Mouse (Mus musculus) liver (tissue): ENCODE results near the gene Itgb2l.

Source experiments
- DNase-seq: peaks from one replicate; pipeline ENCODE4 v3.0.0-alpha.2; 2020; ENCODE audit warnings: mixed read lengths

Itgb2l gene

GRCm38 (mm10) chr16:96426671-96427070, 16.7 kb downstream of the Itgb2l start:
- no peak for DNase-seq

DNA sequence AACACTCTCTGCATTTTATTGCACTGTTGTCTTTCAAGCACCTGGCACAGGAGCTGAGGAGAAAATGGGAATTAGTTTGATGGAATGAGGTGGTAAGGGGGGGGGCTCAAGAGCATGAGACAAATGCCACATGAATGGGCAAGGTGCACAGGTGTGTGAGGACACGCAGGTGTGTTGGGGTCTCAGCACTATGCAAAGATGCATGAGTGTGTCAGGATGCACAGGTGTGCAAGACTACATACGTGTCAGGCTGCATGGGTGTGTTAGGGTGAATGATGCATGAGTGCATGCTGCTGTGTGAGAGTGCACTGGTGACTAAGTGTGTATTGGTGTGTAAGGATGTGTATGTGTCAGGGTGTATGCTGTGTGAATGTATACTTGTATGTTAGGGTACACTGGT, 18.4 kb downstream of the Itgb2l start:
- DNase-seq, result no peak

DNA sequence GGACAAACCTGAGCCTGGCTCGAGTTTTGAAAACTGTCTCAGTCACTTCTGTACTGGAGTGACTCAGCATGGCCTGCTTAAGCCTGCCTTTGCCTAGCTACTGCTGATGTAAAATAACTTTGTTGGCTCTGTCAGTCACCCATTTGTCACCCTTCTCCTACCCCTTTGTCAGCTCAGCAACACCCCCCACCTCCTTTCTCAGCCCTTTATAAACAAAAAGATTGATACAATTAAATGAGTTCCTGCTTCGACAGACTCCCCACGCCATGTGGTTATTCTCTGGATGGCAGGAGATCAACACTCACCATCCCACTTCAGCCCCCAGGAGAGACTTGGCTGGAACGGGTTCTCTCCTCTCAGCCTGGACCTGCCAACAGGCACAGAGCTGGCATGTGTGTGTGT, 35.4 kb downstream of the Itgb2l start:
- DNase-seq, result no peak

DNA sequence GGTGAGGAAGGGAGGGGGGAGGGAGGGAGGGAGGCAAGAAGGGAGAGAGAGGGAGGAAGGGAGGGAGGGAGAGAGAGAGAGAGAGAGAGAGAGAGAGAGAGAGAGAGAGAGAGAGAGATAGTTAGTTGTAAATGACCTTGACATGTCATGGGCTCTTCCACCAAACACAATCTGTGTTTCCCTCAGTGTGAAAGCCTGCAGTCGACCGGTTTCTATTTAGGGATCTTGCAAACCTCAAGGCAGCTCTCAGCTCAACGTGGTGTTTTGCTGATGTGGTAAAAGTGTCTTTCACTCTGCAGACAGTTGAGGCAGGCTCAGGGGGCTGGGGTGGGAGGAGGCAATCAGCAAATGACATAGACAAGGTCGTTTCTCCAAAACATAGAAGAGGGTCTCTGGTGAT, 37.1 kb downstream of the Itgb2l start:
- no peak for DNase-seq

- DNase-seq, result no peak
Observed at GRCm38 (mm10) chr16:96402294-96402693, 41.1 kb downstream of the Itgb2l start.

GRCm38 (mm10) chr16:96400046-96400445, 43.4 kb downstream of the Itgb2l start:
- DNase-seq, result no peak

- no peak for DNase-seq
Observed at GRCm38 (mm10) chr16:96398806-96399205, 44.6 kb downstream of the Itgb2l start.

DNA sequence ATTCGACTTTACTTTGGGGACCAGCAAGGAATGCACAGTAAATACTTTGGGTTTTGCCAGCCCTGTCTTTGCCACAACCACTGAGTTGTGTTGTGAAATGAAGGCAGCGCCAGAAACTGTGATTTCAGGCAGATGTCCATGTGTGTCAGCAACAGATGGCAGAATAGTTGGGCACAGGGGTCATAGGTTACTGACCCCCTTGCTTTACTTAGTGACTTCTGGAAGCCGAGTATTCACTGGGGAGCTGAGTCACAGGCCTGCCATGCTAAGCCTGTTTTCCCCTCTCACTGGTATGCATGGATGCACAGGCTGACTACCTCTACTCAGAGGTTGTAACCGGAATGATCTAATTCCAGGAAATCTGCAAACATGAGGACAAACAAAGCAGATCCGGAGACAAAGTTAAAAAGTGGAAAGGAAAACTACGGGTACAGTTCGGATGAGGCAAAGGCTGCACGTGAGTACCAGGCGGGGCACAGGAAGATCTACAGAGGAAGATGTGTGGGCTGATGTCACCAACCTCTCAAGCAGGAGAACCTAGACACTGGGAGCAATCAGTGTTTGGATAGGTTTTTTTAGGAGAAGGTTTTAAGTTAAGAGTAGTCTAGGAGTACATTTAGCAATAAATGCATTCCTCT, 47.3 kb downstream of the Itgb2l start:
- DNase-seq, result no peak

- no peak for DNase-seq
Observed at GRCm38 (mm10) chr16:96395516-96395915, 47.9 kb downstream of the Itgb2l start.

DNA sequence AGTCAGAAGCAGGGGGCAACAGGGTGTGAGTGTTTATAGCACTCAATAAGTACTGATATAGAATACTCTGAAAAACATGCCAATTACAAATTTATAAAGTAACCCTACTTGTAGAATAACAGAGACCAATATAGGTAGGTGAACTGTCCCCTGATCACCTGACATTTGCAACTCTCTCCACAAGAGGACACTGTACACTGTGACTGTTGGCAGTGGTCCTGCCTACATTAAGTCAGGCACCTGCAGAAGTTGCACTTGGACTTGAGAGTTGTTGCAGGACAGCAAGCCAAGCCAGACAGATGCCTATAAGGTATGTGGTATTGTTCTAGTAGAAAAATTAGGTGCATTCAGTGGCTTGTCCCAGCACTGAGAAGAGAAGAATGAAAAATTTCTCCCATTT, 52.3 kb downstream of the Itgb2l start:
- DNase-seq, result no peak

DNA sequence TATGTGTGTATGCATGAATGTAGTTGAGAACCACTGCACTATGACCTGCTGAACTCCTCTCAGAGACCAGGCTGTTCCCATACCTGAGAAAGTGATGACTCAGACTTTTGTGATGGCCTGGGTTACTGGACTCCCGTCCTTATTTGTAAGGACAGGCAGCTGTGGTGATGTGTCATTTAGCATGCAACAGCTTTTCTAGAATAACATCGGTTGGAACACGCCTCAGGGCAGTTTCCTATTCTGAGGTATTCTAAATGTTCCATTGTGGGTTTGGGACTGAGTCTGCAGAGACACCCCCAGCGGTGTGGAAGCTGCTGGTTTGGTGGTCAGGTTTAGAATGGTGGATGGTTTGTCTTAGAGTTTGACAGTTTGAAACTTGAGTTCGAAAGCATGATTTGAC, 54.9 kb downstream of the Itgb2l start:
- no peak for DNase-seq

DNA sequence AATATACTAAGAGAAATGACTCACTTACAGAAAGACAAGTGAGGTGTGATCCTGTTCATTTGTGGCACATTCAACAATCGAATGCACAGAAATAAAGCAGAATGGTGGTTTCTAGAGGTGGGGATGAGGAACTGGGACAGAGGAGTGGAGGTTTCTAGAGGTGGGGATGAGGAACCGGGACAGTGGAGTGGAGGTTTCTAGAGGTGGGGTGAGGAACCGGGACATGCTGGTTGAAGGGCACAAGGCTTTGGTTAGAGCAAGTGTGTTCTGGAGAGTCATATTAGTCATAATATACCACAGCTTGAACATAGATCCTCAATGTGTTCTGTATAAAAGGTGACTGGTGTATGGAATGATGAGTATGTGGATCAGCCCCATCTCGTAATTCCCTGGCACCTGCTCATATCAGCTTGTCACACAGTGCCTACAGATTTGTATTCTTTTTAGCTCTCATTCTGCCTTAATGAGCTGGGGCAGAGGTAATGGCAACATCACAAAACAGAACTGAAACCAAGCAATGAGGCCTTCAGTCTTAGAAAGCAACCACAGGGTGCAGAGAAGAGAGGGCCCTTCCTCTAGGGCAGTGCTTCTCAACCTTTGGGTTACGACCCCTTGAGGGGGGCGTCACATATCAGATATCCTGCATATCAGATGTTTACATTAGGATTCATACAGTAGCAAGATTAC, 55.6 kb downstream of the Itgb2l start:
- no peak for DNase-seq

GRCm38 (mm10) chr16:96384741-96385140, 58.7 kb downstream of the Itgb2l start:
- no peak for DNase-seq

GRCm38 (mm10) chr16:96382496-96383181, 60.8 kb downstream of the Itgb2l start:
- no peak for DNase-seq

- DNase-seq, result no peak
Observed at GRCm38 (mm10) chr16:96381435-96381834, 62.0 kb downstream of the Itgb2l start.

DNA sequence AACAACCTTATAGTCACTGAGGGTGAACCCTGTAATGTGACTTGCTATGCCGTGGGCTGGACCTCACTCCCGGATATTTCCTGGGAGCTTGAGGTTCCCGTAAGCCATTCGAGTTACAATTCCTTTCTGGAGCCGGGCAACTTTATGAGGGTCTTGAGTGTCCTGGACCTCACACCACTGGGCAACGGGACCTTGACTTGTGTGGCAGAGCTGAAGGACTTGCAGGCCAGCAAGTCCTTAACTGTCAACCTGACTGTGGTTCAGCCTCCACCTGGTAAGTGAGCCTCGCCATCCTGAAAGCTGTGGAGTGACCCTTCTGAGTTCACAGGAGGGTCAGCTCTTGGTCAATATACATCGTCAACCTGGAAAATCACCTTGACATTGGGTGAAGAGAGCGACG, 65.3 kb downstream of the Itgb2l start:
- no peak for DNase-seq

GRCm38 (mm10) chr16:96376342-96376741, 67.1 kb downstream of the Itgb2l start:
- DNase-seq, result peak; percentile 10

DNA sequence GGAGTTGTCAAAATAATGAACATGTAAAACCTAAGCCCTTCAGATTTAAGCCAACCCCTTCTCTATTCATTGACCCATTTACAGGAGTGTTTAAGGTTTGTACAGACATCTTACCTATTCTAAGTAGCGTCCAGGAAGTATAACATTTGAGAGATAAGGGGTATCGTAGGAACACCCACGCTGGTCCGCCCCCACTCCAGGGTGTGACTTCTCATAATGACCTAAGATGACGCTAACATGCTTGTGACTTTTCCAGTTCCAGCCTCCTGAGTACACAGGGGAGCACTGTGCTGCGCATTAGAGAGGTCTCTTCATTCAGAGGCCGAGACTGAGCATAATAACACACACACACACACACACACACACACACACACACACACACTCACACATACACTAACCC, 67.9 kb downstream of the Itgb2l start:
- no peak for DNase-seq

GRCm38 (mm10) chr16:96372752-96373118, 70.7 kb downstream of the Itgb2l start:
- no peak for DNase-seq
